Mouse (Mus musculus): ENCODE measurements at regions not wholly inside any gene's neighbourhood (a gene's known extent, or its start where the extent isn't known, plus 50 kb on each side); places are given as distances from the start of the nearest gene placed in this dataset.
"Not testable (repeated sequence)": the region's sequence is repeated elsewhere in the genome, so short reads cannot be mapped to it uniquely, and the experiment has no call there.

DNA sequence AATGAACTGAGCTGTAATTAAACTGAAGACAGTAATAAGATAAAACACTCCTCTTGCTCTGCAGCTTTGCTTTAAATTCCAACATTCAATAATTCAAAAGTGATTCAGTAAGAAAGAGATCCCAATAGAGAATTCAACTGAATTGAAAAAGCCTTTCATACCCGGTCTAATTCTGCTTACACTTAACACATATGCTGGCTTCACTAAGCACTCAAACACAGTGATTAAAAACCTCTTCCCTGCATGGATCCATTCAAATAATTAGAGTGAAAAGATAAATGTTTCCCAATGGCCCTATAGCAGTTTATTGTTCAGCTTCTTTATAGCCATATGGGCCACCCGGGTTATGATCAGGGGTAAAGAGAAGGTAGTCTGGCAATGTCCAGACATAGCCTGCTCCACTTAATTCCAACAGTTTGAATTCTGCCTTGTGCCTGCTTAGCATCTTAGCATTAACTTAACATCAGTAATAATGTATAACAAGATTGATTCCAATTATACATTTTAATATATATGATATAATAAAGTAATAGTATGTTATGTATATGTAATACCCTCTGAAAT lies 659.9 kb upstream of the Kcnd2 start:
- DNase-seq (ENCODE audit: low spot score in 2 of 2): no peak
- intact Hi-C loops (cut with DNase I): no loop called here

DNA sequence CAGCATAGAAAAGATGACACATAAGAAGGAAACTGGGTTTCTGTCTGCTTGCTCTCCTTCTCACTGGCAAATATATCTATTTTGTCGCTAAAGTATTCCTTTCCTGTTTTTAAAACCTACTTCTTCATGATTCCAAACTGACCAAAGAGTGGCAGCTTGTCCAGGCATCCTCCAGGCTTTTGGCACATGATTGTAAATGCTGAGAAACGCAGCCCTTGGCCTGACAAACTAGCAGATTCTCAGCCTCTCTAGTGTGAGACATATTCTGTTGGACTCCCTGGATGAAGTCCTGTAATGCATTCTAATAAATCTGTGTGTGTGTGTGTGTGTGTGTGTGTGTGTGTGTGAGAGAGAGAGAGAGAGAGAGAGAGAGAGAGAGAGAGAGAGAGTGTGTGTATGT lies 642.7 kb upstream of the Kcnd2 start:
- intact Hi-C loops (cut with DNase I): no loop called here
- DNase-seq (ENCODE audit: low spot score in 2 of 2): no peak

GRCm38 (mm10) chr6:20574734-20575133 lies 640.6 kb upstream of the Kcnd2 start:
- intact Hi-C loops (cut with DNase I): no loop called here
- peak in 1 of 2 experiments; percentile 23 for DNase-seq (ENCODE audit: low spot score in 2 of 2)

DNA sequence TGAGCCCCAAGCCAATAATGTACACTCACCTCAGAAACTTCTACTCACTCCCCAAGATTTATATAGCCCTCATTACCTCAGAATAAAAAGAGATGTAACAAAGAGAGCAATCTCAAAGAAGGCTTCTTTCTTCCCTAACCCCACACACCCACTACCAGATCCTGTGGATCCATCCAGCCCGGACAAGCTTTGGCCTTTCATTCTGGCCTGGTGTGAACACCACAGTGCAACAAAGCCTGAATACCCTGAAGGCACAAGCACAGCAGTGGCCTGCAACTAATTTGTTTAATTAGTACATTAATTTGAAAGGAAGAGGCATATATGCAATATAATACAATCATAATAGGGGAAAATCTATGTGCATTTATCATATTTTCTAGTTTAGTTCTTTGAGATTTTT lies 616.5 kb upstream of the Kcnd2 start:
- DNase-seq (ENCODE audit: low spot score in 2 of 2): no peak
- intact Hi-C loops (cut with DNase I): no loop called here

- intact Hi-C loops (cut with DNase I): no loop called here
- DNase-seq (ENCODE audit: low spot score in 2 of 2): peak; percentile 18 to 59
These were observed 611.1 kb upstream of the Kcnd2 start for GRCm38 (mm10) chr6:20604170-20604569.

DNA sequence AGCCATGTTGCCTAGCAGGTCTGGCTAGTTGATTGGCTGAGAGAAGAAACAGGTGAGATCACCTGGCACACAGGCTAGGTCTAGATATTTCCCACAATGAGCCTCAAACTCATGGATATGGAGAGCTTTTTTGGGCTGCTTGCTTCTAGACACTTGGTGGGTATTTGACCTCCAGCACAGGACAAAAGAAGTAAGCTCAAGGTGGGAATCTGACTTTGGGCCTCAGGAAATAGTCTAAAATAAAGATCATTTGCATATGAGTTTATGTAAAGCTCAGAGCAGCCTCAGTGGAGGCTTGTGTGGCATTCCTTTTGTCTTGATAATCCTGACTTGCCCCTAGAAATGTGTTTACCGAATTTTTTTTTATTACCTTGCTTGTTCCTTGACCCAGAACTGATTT lies 594.8 kb upstream of the Kcnd2 start:
- intact Hi-C loops (cut with DNase I): no loop called here
- no peak for DNase-seq (ENCODE audit: low spot score in 2 of 2)

GRCm38 (mm10) chr6:20626382-20626781 lies 588.9 kb upstream of the Kcnd2 start:
- no peak for DNase-seq (ENCODE audit: low spot score in 2 of 2)
- intact Hi-C loops (cut with DNase I): no loop called here

DNA sequence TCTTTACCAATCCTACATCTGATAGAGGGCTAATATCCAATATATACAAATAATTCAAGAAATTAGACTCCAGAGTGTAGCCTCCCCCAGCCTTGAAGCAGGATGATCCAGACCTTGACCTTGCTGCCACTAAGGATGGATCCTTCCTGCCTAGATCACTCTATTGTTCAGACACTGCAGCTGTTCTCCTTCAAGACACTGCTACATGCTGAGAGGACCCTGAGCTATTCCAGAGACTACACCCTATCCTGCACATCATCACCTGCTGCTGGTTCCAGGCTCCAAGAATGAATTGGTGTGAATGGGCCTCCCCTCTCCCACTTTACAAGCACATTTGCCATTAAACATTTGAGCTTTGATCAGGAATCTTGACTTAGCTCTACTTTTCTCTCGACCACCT lies 588.2 kb upstream of the Kcnd2 start:
- intact Hi-C loops (cut with DNase I): no loop called here

GRCm38 (mm10) chr6:20640301-20640700 lies 575.0 kb upstream of the Kcnd2 start:
- intact Hi-C loops (cut with DNase I): no loop called here

More for the DNA sequence above, 588.2 kb upstream of the Kcnd2 start:
- no peak for DNase-seq (ENCODE audit: low spot score in 2 of 2)

GRCm38 (mm10) chr6:20641375-20641774 lies 573.9 kb upstream of the Kcnd2 start:
- intact Hi-C loops (cut with DNase I): no loop called here
- no peak for DNase-seq (ENCODE audit: low spot score in 2 of 2)

More at GRCm38 (mm10) chr6:20640301-20640700, 575.0 kb upstream of the Kcnd2 start:
- no peak for DNase-seq (ENCODE audit: low spot score in 2 of 2)

DNA sequence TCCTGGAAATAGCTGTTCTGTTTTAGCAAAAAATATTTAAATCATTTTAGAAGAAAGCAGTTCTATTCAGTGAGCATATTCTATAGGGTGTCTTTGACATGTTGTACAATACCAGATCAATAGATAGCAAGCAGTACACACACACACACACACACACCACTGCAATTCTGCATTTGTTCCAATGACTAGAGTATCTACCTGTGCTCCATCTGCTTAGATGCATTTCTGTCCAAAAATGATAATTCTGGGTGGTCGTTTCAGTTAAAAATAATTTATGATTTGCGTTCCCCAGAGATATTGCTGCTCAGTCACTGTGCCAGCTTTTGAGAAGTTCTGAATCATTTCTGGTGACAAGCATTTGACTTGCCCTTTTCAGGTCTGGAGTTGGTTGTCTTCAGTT lies 573.5 kb upstream of the Kcnd2 start:
- DNase-seq (ENCODE audit: low spot score in 2 of 2): no peak
- intact Hi-C loops (cut with DNase I): no loop called here

- intact Hi-C loops (cut with DNase I): no loop called here
- no peak for DNase-seq (ENCODE audit: low spot score in 2 of 2)
These were observed 558.3 kb upstream of the Kcnd2 start for GRCm38 (mm10) chr6:20657042-20657441.

DNA sequence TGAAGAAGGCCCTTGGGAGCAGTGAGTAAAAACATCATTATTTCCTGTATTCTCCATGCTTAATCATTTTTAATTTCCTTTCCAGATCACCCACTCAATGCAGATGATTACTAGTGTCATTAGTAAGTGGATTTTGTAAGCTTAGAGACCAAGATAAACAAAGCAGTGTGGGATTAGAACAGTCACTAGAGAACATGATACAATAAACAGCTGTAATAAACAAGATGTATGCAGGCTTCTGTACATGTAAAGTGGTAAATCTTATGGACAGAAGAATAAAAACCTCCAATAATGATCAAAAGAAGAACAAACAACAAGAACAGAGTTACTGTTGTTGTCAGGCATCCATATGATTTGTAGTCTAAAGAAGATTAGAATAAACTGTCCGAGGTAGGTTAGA lies 542.1 kb upstream of the Kcnd2 start:
- intact Hi-C loops (cut with DNase I): no loop called here
- DNase-seq (ENCODE audit: low spot score in 2 of 2): no peak

DNA sequence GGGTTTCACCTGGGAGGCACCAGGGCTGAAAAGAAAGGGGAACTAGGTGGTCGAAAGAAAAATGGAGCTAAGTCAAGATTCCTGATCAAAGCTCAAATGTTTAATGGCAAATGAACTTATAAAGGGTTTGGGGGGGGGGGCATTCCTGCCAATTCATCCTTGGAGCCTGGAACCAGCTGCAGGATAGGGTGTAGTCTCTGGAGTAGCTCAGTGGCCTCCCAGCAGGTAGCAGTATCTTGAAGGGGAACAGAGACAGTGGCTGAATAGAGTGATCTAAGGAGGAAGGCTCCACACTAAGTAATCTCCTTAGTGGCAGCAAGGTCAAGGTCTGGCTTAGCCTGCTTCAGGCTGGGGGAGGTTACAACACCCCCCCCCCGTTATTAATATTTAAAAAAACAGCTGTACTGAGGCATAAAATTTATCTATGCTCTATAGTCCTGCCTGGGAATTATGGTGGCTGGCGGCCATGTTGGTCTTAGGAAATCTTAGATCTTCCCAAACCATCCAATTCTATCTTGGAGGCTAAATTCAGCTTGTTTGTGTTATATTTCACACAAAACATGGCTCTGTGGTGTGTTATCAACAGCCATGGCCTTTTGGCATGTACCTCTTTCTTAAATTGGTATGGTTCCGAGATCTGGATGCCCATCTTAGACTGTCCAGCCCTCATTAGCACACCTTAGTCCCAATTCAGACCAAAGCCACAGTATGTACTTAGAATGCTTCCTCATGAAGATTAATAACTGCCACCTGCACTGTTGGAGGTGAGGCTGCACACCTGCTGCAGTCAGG lies 528.7 kb upstream of the Kcnd2 start:
- intact Hi-C loops (cut with DNase I): not testable (repeated sequence)

DNA sequence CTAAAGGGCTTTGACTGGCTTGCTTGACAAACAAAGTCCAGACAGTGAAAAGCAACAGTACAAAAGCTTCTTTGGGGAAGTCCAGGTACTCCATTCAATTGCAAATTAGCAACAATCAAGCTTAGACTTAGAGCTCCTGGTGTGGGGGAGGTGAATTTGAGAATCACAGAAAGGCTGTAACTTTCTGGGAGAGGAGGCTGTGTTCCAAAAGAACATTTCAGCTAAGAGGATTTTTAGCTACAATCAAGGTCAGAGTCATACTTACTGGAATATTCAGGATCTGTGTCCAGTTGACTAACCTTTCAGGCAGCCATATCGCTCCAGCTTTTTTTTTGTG lies 528.1 kb upstream of the Kcnd2 start:
- DNase-seq (ENCODE audit: low spot score in 2 of 2); intact Hi-C loops (cut with DNase I): not testable (repeated sequence)

More for the DNA sequence above, 528.7 kb upstream of the Kcnd2 start:
- not testable (repeated sequence) for DNase-seq (ENCODE audit: low spot score in 2 of 2)

DNA sequence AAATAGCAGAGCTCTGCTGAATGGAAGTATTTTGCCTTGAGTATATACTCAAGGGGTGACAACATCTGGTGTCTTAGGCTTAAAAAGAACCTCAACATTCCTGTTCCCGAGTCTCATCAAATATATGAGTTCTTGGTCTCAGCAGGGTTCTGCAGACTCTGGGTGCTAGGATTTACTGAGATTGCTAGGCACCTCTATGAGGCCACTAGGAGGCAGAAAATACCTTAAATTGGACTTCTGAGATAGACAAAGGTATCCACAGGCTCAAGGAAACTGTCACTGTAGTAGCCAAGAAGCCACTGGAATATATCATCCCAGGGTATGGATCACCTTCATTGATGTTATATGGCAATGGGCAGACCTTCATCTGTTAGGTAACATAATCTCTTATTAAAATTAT lies 489.4 kb upstream of the Kcnd2 start:
- DNase-seq (ENCODE audit: low spot score in 2 of 2): no peak
- intact Hi-C loops (cut with DNase I): no loop called here

- DNase-seq (ENCODE audit: low spot score in 2 of 2): no peak
- intact Hi-C loops (cut with DNase I): no loop called here
These were observed 476.2 kb upstream of the Kcnd2 start for GRCm38 (mm10) chr6:20739095-20739494.

DNA sequence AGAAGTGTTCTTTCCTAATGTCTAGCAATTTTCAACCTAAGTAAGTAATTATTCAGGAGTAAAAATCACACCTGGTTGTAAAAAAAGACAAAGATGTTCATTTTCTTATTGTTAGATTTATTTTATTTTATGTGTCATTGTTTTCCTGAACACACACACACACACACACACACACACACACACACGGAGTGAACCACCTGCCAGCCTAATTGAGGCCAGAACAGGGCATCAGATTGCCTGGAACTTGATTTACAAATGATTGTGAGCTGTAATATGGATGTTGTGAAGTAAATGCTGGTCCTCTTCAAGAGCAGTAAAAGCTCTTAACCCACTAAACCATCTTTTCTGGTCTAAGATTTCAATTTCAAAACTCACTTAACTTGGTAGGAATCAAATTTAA lies 474.9 kb upstream of the Kcnd2 start:
- DNase-seq (ENCODE audit: low spot score in 2 of 2): no peak
- intact Hi-C loops (cut with DNase I): no loop called here

- no peak for DNase-seq (ENCODE audit: low spot score in 2 of 2)
- intact Hi-C loops (cut with DNase I): no loop called here
These were observed 474.1 kb upstream of the Kcnd2 start for GRCm38 (mm10) chr6:20741240-20741639.

DNA sequence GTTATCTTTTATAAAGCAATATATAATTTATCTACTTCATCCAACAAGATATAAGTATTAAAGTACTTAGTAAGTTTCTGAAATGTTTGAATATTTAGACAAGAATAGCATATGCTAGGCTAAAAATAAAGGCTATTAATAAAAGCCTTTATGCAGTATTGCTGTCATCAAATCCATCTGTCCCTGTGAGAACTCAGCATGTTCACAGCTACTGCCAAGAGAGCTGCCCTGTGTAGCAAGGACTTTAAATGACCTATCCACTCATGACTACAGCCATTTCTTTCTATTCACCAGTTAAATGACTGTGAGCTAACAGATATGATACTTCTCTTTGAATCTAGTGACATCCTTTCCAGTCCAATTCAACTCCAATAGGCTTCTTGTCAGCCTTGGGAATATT lies 458.1 kb upstream of the Kcnd2 start:
- peak in 1 of 2 experiments; percentile 1 for DNase-seq (ENCODE audit: low spot score in 2 of 2)
- intact Hi-C loops (cut with DNase I): no loop called here

- DNase-seq (ENCODE audit: low spot score in 2 of 2): no peak
- intact Hi-C loops (cut with DNase I): no loop called here
These were observed 454.0 kb upstream of the Kcnd2 start for GRCm38 (mm10) chr6:20761300-20761699.

GRCm38 (mm10) chr6:20775872-20776271 lies 439.4 kb upstream of the Kcnd2 start:
- intact Hi-C loops (cut with DNase I): no loop called here
- peak in 1 of 2 experiments; percentile 6 for DNase-seq (ENCODE audit: low spot score in 2 of 2)

Data from left cerebral cortex, postnatal 25 days (tissue).